Mouse (Mus musculus): ENCODE measurements at regions not wholly inside any gene's neighbourhood (a gene's known extent, or its start where the extent isn't known, plus 50 kb on each side); places are given as distances from the start of the nearest gene placed in this dataset.

DNA sequence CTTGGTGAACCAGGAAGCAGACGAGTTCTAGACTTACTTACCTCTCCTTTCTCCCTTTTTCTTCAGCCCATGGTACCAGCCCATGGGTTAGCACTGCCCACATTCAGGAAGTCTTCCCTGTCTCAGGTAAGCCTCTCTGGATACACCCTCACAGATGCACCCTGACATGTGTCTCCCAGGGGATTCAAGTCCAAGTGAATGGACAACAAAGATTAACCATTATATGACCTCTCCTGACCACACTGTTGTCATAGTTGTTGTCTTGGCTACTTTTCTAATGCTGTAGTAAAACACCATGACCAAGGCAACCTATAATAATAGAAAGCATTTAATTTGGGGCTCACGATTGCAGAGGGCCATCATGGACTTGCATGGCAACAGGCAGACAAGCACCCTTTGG lies 98.8 kb upstream of the Vash1 start:
- no peak for DNase-seq
- intact Hi-C loops (cut with DNase I), result no loop called here

DNA sequence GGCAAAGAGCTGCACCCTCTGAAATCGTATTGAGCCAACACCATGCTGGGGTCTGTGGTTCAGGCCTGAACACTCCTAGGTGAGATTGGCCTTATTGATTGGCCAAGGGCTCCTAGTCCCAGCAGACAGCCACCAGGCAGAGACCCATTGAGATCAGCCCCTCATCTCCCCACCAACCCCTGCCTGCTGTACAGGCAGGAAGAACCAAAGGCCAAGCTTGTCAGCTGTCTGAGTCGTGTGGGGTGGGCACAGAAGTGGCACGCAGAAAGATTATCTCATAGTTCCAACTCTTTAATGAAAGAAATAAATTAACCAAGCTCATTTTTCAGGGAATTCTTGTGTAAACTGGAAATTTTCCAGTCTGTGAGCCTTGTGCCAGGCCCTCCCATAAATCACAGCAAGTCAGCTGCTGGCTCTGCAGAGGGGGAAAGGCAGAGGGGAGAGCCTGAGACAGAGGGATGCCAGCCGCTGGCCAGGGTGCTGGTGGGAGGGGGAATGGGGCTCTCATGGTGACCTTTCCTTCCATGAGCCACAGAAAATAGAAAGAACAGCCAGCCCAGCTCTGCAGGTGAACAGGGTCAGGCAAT lies 98.3 kb upstream of the Vash1 start:
- no peak for DNase-seq
- intact Hi-C loops (cut with DNase I), result no loop called here

DNA sequence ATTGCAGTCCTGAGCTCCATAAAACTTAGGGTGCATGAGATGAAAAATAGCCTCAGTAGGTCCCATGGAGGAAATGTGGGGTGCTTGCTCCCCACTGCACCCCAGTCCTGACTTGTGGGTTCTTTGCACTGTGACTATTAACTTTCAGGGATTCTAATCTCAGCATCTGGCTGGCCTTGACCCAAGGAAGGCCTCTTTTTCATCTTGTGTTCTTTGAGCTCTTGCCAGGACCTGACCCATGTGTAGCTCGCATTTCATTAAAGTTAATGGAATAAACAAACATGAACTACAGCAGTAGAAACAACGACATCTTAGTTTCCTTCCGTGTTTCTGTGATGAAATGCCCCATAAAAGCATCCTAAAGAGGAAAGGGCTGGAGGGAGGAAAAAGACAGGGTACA lies 96.4 kb upstream of the Vash1 start:
- intact Hi-C loops (cut with DNase I), result no loop called here
- no peak for DNase-seq

DNA sequence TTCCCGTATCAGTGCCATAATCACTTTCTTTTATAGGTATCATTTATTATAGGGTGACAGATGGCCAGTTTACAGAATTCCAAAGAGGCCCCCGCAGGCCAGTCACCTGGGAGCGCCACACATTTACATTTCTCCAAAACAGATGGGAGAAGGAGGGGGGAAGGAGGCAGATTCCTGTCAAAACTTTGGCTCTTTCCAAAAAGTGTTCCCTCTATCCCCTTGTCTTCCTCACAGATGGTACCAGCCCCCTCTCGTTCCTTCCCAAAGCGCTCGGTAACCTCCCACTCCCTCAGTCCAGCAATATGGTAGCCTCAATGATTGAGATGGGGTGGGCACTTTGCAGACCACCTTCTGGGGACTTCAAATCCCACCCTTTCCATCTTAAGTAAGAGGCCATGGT lies 90.5 kb upstream of the Vash1 start:
- intact Hi-C loops (cut with DNase I), result no loop called here
- DNase-seq, result no peak

DNA sequence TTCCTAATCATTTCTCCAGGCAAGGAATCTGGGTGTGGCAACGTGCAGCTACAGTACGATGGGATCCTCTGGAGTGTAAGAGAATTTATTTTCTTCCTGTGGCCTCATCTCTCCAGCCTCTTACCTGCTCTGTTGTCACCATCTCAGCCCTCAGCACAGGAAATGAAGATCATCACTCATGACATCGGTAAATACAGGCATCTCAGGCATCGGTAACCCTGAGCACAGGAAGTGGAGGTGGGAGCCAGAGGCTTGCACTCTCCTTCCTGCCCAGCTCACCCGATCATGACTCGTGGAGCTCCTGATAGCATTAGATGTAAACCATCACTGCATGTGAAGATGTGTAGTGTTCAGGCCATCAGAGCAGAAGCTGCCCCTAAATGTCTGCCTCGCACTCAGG lies 86.0 kb upstream of the Vash1 start:
- intact Hi-C loops (cut with DNase I), result no loop called here
- no peak for DNase-seq

DNA sequence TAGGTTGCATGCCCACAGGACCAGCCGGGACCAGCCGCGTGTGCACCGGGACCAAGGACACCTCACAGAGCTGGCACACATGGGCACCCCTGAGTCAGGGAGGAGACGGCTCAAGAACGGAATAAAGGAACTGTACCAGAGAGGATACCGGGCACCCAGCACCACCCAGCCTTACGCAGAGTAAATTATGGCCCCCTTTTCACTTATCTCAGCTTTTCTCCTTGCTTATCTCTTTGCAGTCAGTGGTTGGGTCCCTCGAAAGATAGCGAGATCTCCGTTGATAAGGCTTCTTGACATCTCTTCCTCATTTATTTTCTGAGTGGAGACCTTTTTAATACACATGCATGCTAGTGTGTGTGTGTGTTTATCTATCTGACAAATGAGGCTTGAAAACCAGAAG lies 83.9 kb upstream of the Vash1 start:
- no peak for DNase-seq
- intact Hi-C loops (cut with DNase I), result no loop called here

DNA sequence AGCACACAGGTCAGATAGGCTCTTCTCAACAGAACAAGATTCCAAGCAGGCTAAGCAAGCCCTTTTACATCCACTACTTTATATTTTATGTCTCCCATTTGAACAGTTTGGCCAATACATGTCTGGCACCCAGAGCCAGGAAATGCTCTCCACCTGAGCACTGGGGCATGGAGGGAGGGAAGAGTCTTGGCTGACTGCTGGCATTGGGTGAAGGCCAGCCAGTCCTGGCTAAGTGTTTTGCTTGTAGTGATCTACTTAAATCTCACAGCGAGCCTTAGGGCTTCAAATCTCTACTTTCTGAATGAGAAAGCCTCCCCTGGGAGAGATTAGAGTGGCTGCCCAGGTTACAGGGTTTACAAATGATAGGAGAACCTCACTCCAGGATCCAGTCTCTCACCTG lies 78.5 kb upstream of the Vash1 start:
- intact Hi-C loops (cut with DNase I), result no loop called here
- DNase-seq, result no peak

DNA sequence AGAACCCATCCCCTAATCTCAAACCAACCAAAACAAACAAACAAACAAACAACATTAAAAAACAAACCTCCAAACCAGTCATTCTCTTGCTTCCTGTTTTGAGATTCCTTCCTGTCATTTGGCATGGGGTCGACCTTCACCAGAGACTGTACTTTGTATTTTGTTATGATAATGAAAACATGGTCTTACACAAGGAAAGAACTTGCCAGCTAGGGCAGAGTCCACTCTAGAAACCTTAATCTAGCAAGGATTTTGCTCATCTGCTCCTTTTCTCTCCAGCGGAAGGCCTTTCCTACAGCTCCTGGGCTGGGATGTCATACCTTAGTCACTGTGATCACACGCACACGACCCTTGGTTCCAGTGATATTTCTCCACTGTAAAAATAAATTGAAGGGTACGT lies 75.0 kb upstream of the Vash1 start:
- intact Hi-C loops (cut with DNase I), result no loop called here
- no peak for DNase-seq

DNA sequence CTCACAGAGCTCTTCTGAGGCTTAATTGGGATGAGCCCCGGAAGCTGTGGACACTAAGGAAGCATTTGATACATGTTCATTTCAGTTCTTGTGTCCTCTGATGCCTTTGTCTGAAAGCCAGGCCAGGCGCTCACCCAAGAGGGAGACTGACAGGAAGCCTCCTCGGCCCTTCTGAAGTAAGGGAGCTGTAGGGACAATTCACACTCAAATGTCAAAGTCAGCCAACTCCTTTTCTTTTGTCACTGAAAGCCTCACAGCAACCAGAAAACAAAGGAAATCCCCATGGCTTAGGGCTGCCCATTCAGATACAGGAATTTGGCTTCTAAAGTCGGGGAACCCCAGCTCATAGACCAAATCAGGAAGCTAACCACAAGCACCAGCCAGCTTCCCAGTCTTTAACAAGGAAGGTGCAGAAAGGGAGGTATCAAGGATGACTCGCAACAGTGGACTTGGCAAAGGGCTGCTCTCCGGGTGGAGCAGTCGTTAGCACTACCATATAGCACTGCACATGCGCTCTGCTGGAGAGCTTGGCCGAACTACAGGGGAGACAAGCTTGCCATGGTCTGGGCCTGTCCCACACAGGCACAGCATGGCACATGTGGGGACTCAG lies 66.0 kb upstream of the Vash1 start:
- DNase-seq, result peak; percentile 9 to 45

DNA sequence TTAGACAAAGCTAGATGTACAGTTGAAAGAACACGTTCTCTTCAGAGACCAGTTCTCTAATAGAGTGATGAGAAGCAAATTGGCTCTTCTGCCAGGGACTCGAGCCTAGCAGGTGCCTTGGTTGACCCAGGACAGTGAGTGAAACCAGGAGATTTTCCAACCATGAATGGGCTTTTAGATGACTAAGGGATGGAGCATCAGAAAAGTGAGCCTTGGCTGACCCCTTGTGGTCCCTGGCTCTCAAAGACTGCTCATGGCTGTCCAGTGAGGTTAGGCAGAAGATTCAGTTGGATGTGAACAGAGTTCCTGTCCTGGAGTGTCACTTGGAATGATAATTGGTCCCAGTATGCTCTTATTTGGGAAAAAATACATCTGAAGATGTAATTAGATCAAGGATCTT lies 64.3 kb upstream of the Vash1 start:
- intact Hi-C loops (cut with DNase I), result loop anchor here (1.0 to 5.0 kb wide), 3 partner anchors 117 to 481 kb away; no protein-coding TSS in a partner anchor
- peak; percentile 61 to 76 for DNase-seq

More for the DNA sequence above, 66.0 kb upstream of the Vash1 start:
- intact Hi-C loops (cut with DNase I), result loop anchor here (2.0 to 5.0 kb wide), 2 partner anchors 115 to 180 kb away; no protein-coding TSS in a partner anchor

DNA sequence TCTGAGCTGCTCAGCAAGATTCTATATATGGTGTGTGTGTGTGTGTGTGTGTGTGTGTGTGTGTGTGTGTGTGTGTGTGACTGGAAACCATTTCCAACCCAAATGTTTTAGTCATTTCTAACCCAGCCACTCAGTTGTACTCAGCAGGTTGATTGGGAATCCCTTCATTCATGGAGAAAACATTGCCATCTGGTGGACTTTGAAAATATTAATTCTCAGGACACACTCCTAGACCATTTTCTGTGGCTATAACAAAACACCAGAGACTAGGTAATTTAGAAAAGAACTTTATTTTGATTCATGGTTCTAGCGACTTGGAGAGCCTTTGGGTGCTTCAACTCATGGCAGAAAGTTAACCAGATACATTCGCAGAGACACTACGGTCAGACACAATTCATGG lies 62.2 kb upstream of the Vash1 start:
- intact Hi-C loops (cut with DNase I), result no loop called here
- DNase-seq, result no peak

DNA sequence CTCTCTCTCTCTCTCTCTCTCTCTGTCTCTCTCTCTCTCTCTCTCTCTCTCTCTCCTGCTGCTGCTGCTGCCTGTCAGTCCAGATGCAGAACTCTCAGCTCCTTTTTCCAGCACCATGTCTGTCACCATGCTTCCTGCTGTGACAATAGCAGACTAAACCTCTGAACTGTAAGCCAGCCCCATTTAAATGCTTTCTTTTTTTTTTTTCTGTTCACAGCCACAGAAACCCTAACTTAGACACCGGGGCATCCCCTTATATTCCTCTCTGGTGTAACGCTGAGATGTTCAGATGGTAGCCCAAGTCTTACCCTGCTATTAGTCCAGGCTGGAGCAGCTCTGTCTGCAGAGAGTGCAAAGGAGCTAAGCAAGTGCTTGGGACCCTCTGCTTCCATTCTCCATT lies 54.3 kb upstream of the Vash1 start:
- DNase-seq, result no peak
- intact Hi-C loops (cut with DNase I), result no loop called here

DNA sequence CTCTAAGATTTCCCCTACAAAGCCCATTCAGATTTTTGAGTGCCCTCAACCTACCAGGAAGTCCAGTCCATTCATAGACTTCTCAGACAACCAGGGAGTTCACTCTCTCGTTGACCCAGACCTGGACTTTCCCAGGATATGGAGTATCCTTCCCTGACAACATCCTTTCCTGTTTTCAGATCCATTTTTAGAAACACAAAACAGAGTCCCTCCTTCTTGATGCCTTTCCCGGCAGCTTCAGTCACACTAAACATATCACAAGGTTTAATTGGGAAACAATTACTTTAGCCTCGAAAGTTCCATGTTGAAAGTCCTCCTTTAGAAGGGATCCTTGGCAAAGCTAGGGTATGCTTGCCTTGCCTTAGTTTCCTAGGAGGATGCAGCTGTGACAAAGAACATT lies 51.8 kb upstream of the Vash1 start:
- no peak for DNase-seq
- intact Hi-C loops (cut with DNase I), result no loop called here

DNA sequence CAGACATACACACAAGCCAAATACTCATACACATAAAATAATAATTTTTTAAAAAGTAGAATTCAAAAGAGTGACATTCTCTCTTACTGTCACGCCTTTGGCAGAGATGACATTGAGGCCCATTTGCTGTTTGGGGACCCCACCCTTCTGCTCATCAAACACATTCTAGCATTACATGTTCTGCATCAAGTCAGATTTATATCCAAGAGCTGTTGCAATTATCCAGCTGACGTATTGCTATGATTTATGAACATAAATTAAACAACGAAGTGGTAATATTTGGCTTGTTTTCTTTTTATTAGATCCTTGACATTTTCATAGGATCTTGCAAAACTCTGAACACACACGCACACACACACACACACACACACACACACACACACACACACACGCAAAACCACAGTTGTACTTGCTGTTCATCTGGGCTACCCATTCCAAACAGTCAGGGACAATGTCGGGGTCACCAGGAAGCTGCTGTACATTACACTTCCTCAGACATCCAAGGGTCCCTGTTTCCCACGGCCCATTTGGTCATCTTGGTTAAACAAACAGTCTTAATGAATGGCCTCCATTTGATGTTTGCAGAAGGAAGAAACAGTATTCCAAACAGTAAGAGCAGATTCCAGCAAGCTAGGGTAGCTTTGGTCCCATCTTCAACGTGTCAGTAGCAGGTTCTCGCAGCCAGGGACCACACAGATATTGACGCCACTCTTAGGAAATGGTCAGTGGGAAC lies 50.3 kb upstream of the Vash1 start:
- no peak for DNase-seq
- intact Hi-C loops (cut with DNase I), result no loop called here

All from heart, postnatal 14 days (tissue).